Mouse (Mus musculus): ENCODE data around the gene Spa17.

Gene Spa17

GRCm38 (mm10) chr9:37616770-37617169 lies 3.2 kb upstream of the Spa17 start:
- no peak for DNase-seq (ENCODE audit: low spot score in 2 of 2)

- no peak for DNase-seq (ENCODE audit: low spot score in 2 of 2)
These were observed 1.7 kb upstream of the Spa17 start for GRCm38 (mm10) chr9:37615220-37615619.

GRCm38 (mm10) chr9:37614316-37614715 lies 794 bp upstream of the Spa17 start:
- no peak for DNase-seq (ENCODE audit: low spot score in 2 of 2)

GRCm38 (mm10) chr9:37613911-37614280 lies 374 bp upstream of the Spa17 start:
- no peak for DNase-seq (ENCODE audit: low spot score in 2 of 2)

GRCm38 (mm10) chr9:37609558-37609957 lies 4.0 kb downstream of the Spa17 start:
- no peak for DNase-seq (ENCODE audit: low spot score in 2 of 2)

- DNase-seq (ENCODE audit: low spot score in 2 of 2): no peak
These were observed 8.4 kb downstream of the Spa17 start for GRCm38 (mm10) chr9:37605089-37605488.

- DNase-seq (ENCODE audit: low spot score in 2 of 2): no peak
These were observed 12.8 kb downstream of the Spa17 start for GRCm38 (mm10) chr9:37600538-37601205.

- DNase-seq (ENCODE audit: low spot score in 2 of 2): no peak
These were observed 14.9 kb downstream of the Spa17 start for GRCm38 (mm10) chr9:37598637-37599036.

GRCm38 (mm10) chr9:37595570-37595969 lies 18.0 kb downstream of the Spa17 start:
- DNase-seq (ENCODE audit: low spot score in 2 of 2): no peak

- no peak for DNase-seq (ENCODE audit: low spot score in 2 of 2)
These were observed 19.8 kb downstream of the Spa17 start for GRCm38 (mm10) chr9:37593690-37594089.

- DNase-seq (ENCODE audit: low spot score in 2 of 2): no peak
These were observed 20.9 kb downstream of the Spa17 start for GRCm38 (mm10) chr9:37592633-37593032.

GRCm38 (mm10) chr9:37592025-37592424 lies 21.5 kb downstream of the Spa17 start:
- DNase-seq (ENCODE audit: low spot score in 2 of 2): no peak

- no peak for DNase-seq (ENCODE audit: low spot score in 2 of 2)
These were observed 23.1 kb downstream of the Spa17 start for GRCm38 (mm10) chr9:37590381-37590780.

GRCm38 (mm10) chr9:37586718-37587117 lies 26.8 kb downstream of the Spa17 start:
- DNase-seq (ENCODE audit: low spot score in 2 of 2): no peak

GRCm38 (mm10) chr9:37583594-37583993 lies 29.9 kb downstream of the Spa17 start:
- DNase-seq (ENCODE audit: low spot score in 2 of 2): no peak

- peak; percentile 52 to 64 for DNase-seq (ENCODE audit: low spot score in 2 of 2)
These were observed 37.0 kb downstream of the Spa17 start for GRCm38 (mm10) chr9:37576436-37576930.

GRCm38 (mm10) chr9:37572204-37572876 lies 41.2 kb downstream of the Spa17 start:
- DNase-seq (ENCODE audit: low spot score in 2 of 2): peak in 1 of 2 experiments; percentile 44

- DNase-seq (ENCODE audit: low spot score in 2 of 2): no peak
These were observed 44.2 kb downstream of the Spa17 start for GRCm38 (mm10) chr9:37569231-37569835.

- no peak for DNase-seq (ENCODE audit: low spot score in 2 of 2)
These were observed 44.8 kb downstream of the Spa17 start for GRCm38 (mm10) chr9:37568605-37569214.

GRCm38 (mm10) chr9:37567892-37568604 lies 45.5 kb downstream of the Spa17 start:
- peak; percentile 68 to 70 for DNase-seq (ENCODE audit: low spot score in 2 of 2)

GRCm38 (mm10) chr9:37567454-37567853 lies 46.1 kb downstream of the Spa17 start:
- DNase-seq (ENCODE audit: low spot score in 2 of 2): no peak

GRCm38 (mm10) chr9:37567019-37567418 lies 46.5 kb downstream of the Spa17 start:
- DNase-seq (ENCODE audit: low spot score in 2 of 2): no peak
